Mouse (Mus musculus): Measurements from ENCODE around the gene Trim26. TPM values are rescaled to one million over a fixed set of nuclear protein-coding genes. Genes with fewer than 3 reads are reported as not detected.
A peak's percentile ranks its signal among the peaks of the same experiment; 100 is the strongest.
"Not testable (repeated sequence)": the region's sequence is repeated elsewhere in the genome, so short reads cannot be mapped to it uniquely, and the experiment has no call there.

Trim26 gene
- polyA plus RNA-seq, 1 experiment from 2014 or later, result 45.6 TPM

GRCm38 (mm10) chr17:36891496-36891895 lies 54.6 kb downstream of the Trim26 start:
- not testable (repeated sequence) for H3K4me1 ChIP-seq; H3K27ac ChIP-seq (replicated peaks); H3K9me3 ChIP-seq; H3K36me3 ChIP-seq (replicated peaks); H3K27me3 ChIP-seq (replicated peaks; ENCODE audit: low read depth, poor library complexity, severe bottlenecking); H3K4me3 ChIP-seq; DNase-seq (ENCODE audit: low spot score)
- 89% methylated on average over 1 of the region's 1 CpGs for WGBS

GRCm38 (mm10) chr17:36892362-36892761 lies 55.4 kb downstream of the Trim26 start:
- Histone ChIP-seq H3K4me3 (no peak overlapping the region), H3K36me3 (replicated peaks) (no peaks in the 10 kb centered on the region), H3K9me3 (no peaks in the 10 kb centered on the region), H3K4me1 (no peaks in the 10 kb centered on the region), H3K27ac (replicated peaks) (no peak overlapping the region), H3K27me3 (replicated peaks; ENCODE audit: low read depth, poor library complexity, severe bottlenecking) (no peaks in the 10 kb centered on the region)
- peak; percentile 29 for DNase-seq (ENCODE audit: low spot score)
- WGBS, result 17% methylated on average over 2 of the region's 2 CpGs

- 80% methylated on average over 5 of the region's 5 CpGs for WGBS
These were observed 56.5 kb downstream of the Trim26 start for GRCm38 (mm10) chr17:36893387-36893786.

GRCm38 (mm10) chr17:36896583-36896982 lies 59.6 kb downstream of the Trim26 start:
- H3K4me1 ChIP-seq, result no peaks in the 10 kb centered on the region
- H3K27ac ChIP-seq (replicated peaks), result no peak overlapping the region
- 80% methylated on average over 1 of the region's 1 CpGs for WGBS
- H3K27me3 ChIP-seq (replicated peaks; ENCODE audit: low read depth, poor library complexity, severe bottlenecking), result no peaks in the 10 kb centered on the region
- H3K9me3 ChIP-seq, result no peaks in the 10 kb centered on the region
- no peak overlapping the region for H3K4me3 ChIP-seq
- DNase-seq (ENCODE audit: low spot score), result peak; percentile 49
- H3K36me3 ChIP-seq (replicated peaks), result no peaks in the 10 kb centered on the region

More at GRCm38 (mm10) chr17:36893387-36893786, 56.5 kb downstream of the Trim26 start:
- Histone ChIP-seq H3K4me1 (no peaks in the 10 kb centered on the region), H3K27me3 (replicated peaks; ENCODE audit: low read depth, poor library complexity, severe bottlenecking) (no peaks in the 10 kb centered on the region), H3K4me3 (no peak overlapping the region), H3K36me3 (replicated peaks) (no peaks in the 10 kb centered on the region), H3K9me3 (no peaks in the 10 kb centered on the region), H3K27ac (replicated peaks) (no peak overlapping the region)
- no peak for DNase-seq (ENCODE audit: low spot score)

- DNase-seq (ENCODE audit: low spot score), result no peak
- no peaks in the 10 kb centered on the region for H3K36me3 ChIP-seq (replicated peaks)
- H3K27me3 ChIP-seq (replicated peaks; ENCODE audit: low read depth, poor library complexity, severe bottlenecking), result no peaks in the 10 kb centered on the region
- H3K9me3 ChIP-seq, result no peaks in the 10 kb centered on the region
- no peaks in the 10 kb centered on the region for H3K4me1 ChIP-seq
- H3K4me3 ChIP-seq, result no peak overlapping the region
- H3K27ac ChIP-seq (replicated peaks), result no peak overlapping the region
These were observed 60.1 kb downstream of the Trim26 start for GRCm38 (mm10) chr17:36897065-36897464.

GRCm38 (mm10) chr17:36897552-36898205 lies 60.7 kb downstream of the Trim26 start, which contains the start of gene Trim31:
Gene Trim31 (plus strand): TSS chr17:36898118.
- H3K36me3 ChIP-seq (replicated peaks), result no peaks in the 10 kb centered on the region
- no peaks in the 10 kb centered on the region for H3K9me3 ChIP-seq
- 72% methylated on average over 6 of the region's 6 CpGs for WGBS
- H3K4me1 ChIP-seq, result no peaks in the 10 kb centered on the region
- H3K27me3 ChIP-seq (replicated peaks; ENCODE audit: low read depth, poor library complexity, severe bottlenecking), result no peaks in the 10 kb centered on the region
- H3K27ac ChIP-seq (replicated peaks), result no peak within 1 kb of the TSS
- no peak within 1 kb of the TSS for H3K4me3 ChIP-seq
- no peak for DNase-seq (ENCODE audit: low spot score)

GRCm38 (mm10) chr17:36899376-36899775 lies 62.4 kb downstream of the Trim26 start:
- DNase-seq (ENCODE audit: low spot score), result no peak
- Histone ChIP-seq H3K9me3 (no peaks in the 10 kb centered on the region), H3K27me3 (replicated peaks; ENCODE audit: low read depth, poor library complexity, severe bottlenecking) (no peaks in the 10 kb centered on the region), H3K4me3 (no peak overlapping the region), H3K27ac (replicated peaks) (no peak overlapping the region), H3K4me1 (no peaks in the 10 kb centered on the region), H3K36me3 (replicated peaks) (no peaks in the 10 kb centered on the region)
- WGBS, result 80% methylated on average over 4 of the region's 4 CpGs

GRCm38 (mm10) chr17:36900001-36900400 lies 63.1 kb downstream of the Trim26 start:
- Histone ChIP-seq H3K4me1 (no peaks in the 10 kb centered on the region), H3K27me3 (replicated peaks; ENCODE audit: low read depth, poor library complexity, severe bottlenecking) (no peaks in the 10 kb centered on the region), H3K9me3 (no peaks in the 10 kb centered on the region), H3K36me3 (replicated peaks) (no peaks in the 10 kb centered on the region), H3K4me3 (no peak overlapping the region), H3K27ac (replicated peaks) (no peak overlapping the region)
- 87% methylated on average over 5 of the region's 5 CpGs for WGBS
- DNase-seq (ENCODE audit: low spot score), result no peak

GRCm38 (mm10) chr17:36900691-36901090 lies 63.8 kb downstream of the Trim26 start:
- Histone ChIP-seq H3K9me3 (no peaks in the 10 kb centered on the region), H3K27ac (replicated peaks) (no peak overlapping the region), H3K4me1 (no peaks in the 10 kb centered on the region), H3K4me3 (no peak overlapping the region), H3K36me3 (replicated peaks) (no peaks in the 10 kb centered on the region), H3K27me3 (replicated peaks; ENCODE audit: low read depth, poor library complexity, severe bottlenecking) (no peaks in the 10 kb centered on the region)
- 37% methylated on average over 1 of the region's 1 CpGs for WGBS
- DNase-seq (ENCODE audit: low spot score), result no peak

- WGBS, result 78% methylated on average over 3 of the region's 3 CpGs
- no peaks in the 10 kb centered on the region for H3K27me3 ChIP-seq (replicated peaks; ENCODE audit: low read depth, poor library complexity, severe bottlenecking)
- H3K4me1 ChIP-seq, result no peaks in the 10 kb centered on the region
- no peaks in the 10 kb centered on the region for H3K9me3 ChIP-seq
- H3K4me3 ChIP-seq, result no peak overlapping the region
- H3K27ac ChIP-seq (replicated peaks), result no peak overlapping the region
- DNase-seq (ENCODE audit: low spot score), result no peak
- no peaks in the 10 kb centered on the region for H3K36me3 ChIP-seq (replicated peaks)
These were observed 66.7 kb downstream of the Trim26 start for GRCm38 (mm10) chr17:36903651-36904050.

- Histone ChIP-seq H3K36me3 (replicated peaks) (no peaks in the 10 kb centered on the region), H3K27me3 (replicated peaks; ENCODE audit: low read depth, poor library complexity, severe bottlenecking) (no peaks in the 10 kb centered on the region), H3K4me1 (no peaks in the 10 kb centered on the region), H3K27ac (replicated peaks) (no peak overlapping the region), H3K4me3 (no peak overlapping the region), H3K9me3 (no peaks in the 10 kb centered on the region)
- WGBS, result 57% methylated on average over 1 of the region's 1 CpGs
- DNase-seq (ENCODE audit: low spot score), result no peak
These were observed 71.3 kb downstream of the Trim26 start for GRCm38 (mm10) chr17:36908235-36908634.

Data from embryonic facial prominence, embryonic 10.5 days (tissue).